Mouse (Mus musculus): ENCODE measurements at regions not wholly inside any gene's neighbourhood (a gene's known extent, or its start where the extent isn't known, plus 50 kb on each side); places are given as distances from the start of the nearest gene placed in this dataset.

DNA sequence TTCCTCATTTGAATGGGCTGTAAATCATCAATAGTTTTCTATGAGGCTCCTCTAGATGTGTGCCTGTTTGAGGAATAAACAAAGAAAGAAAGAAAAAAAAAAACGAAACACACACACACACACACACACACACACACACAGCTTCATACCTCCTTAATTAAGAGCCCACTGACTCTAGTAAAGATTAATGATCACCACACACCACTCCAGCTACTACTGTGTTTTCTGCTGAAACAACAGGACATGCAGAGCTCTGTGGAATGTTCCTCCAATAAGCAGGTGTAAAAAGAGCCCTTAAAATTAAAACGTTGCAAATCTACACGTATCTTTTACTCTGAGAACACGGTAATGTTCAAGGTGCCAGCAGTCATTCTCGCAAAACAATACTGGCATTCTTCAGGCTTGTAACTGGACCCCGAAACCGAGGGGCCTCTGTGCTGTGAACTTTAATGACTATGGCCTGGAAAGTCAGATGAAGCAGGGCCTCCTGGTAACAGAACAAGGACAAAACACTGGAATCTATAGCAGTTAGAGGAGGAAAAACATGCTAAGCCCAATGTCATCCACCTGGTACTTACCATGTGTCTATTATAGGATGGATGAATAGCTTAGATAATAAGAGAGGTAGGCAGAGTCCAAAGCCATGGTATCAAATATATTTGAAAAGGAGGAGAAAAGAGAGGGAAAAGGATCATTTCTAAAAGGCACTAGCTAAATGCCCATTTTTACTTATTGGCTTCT is 151.7 kb downstream of the Gm11361 start:
- Histone ChIP-seq H3K9ac (ENCODE audit: control insufficient read depth, low read depth, low read length, poor library complexity, severe bottlenecking) (no peak overlapping the region), H3K9me3 (replicated peaks; ENCODE audit: insufficient read depth, low read length) (no peaks in the 10 kb centered on the region), H3K27ac (ENCODE audit: control insufficient read depth, low read depth, low read length) (no peak overlapping the region), H3K4me1 (ENCODE audit: control insufficient read depth in 1 of 2, insufficient read depth in 2 of 2, low read length in 2 of 2) (no peaks in the 10 kb centered on the region), H3K4me3 (ENCODE audit: control insufficient read depth in 1 of 2, insufficient read depth in 1 of 2, low read depth in 2 of 2, low read length in 2 of 2) (no peak overlapping the region), H3K27me3 (ENCODE audit: control insufficient read depth in 1 of 2, insufficient read depth in 2 of 2, low read length in 2 of 2) (no peaks in the 10 kb centered on the region), H3K36me3 (ENCODE audit: control insufficient read depth in 1 of 2, insufficient read depth in 2 of 2, low read length in 2 of 2) (no peaks in the 10 kb centered on the region), H3K79me2 (ENCODE audit: control insufficient read depth, insufficient read depth, low read length, poor library complexity) (no peaks in the 10 kb centered on the region)
- TF ChIP-seq E2F4 (IDR thresholded peaks at IDR 0.05; ENCODE audit: borderline replicate concordance, low read depth, low read length) (no peak), RCOR1 (IDR thresholded peaks at IDR 0.05; ENCODE audit: low read depth, low read length) (no peak), MXI1 (IDR thresholded peaks at IDR 0.05; ENCODE audit: low read depth, low read length) (no peak), CTCF (IDR thresholded peaks at IDR 0.05 in 2 of 3, conservative IDR thresholded peaks at IDR 0.05 in 1 of 3; ENCODE audit: control insufficient read depth in 1 of 3, insufficient read depth in 1 of 3, low read depth in 2 of 3, low read length in 3 of 3, poor library complexity in 1 of 3, severe bottlenecking in 1 of 3) (no peak), ZNF384 (IDR thresholded peaks at IDR 0.05; ENCODE audit: low read depth, low read length) (no peak), USF2 (IDR thresholded peaks at IDR 0.05; ENCODE audit: borderline replicate concordance in 1 of 2, insufficient read depth in 1 of 2, low read depth in 1 of 2, low read length in 2 of 2) (no peak), SMC3 (IDR thresholded peaks at IDR 0.05; ENCODE audit: low read depth, low read length) (no peak), ZMIZ1 (IDR thresholded peaks at IDR 0.05; ENCODE audit: low read depth, low read length) (no peak), MAX (IDR thresholded peaks at IDR 0.05; ENCODE audit: low read length) (no peak), TCF12 (IDR thresholded peaks at IDR 0.05; ENCODE audit: low read depth, low read length) (no peak), TBP (IDR thresholded peaks at IDR 0.05; ENCODE audit: low read depth, low read length) (no peak), GATA1 (IDR thresholded peaks at IDR 0.05; ENCODE audit: low read depth, low read length) (no peak), ZC3H11A (IDR thresholded peaks at IDR 0.05; ENCODE audit: low read depth, low read length) (no peak), POLR2A (IDR thresholded peaks at IDR 0.05; ENCODE audit: control insufficient read depth in 1 of 2, insufficient read depth in 1 of 2, low read depth in 1 of 2, low read length in 2 of 2, poor library complexity in 1 of 2) (no peak), USF1 (IDR thresholded peaks at IDR 0.05; ENCODE audit: low read depth, low read length) (no peak), MAZ (IDR thresholded peaks at IDR 0.05; ENCODE audit: low read depth, low read length) (no peak)
- no peak for DNase-seq (ENCODE audit: low read depth, low spot score)

DNA sequence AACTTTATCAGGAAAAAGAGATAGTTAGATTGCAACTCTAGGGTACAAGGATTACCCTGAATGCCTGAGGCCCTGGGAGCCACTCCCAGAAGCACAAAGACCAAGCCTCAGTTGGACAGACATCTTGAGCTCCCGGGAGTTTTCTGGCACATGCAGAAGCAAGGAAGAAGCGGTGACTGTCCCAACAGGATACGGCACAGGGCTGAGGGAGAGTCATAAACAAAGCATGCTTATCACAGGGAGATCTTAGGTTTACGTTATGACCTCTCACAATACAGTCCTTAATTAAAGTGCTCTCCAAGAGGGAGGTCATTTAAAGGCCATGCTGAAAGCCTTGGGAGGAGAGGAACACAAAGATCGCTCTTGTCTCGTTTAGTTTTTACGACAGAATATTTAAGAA is 143.1 kb downstream of the Gm11361 start:
- DNase-seq (ENCODE audit: low read depth, low spot score), result no peak
- Histone ChIP-seq H3K4me1 (ENCODE audit: control insufficient read depth in 1 of 2, insufficient read depth in 2 of 2, low read length in 2 of 2) (no peaks in the 10 kb centered on the region), H3K27me3 (ENCODE audit: control insufficient read depth in 1 of 2, insufficient read depth in 2 of 2, low read length in 2 of 2) (no peaks in the 10 kb centered on the region), H3K9me3 (replicated peaks; ENCODE audit: insufficient read depth, low read length) (no peaks in the 10 kb centered on the region), H3K9ac (ENCODE audit: control insufficient read depth, low read depth, low read length, poor library complexity, severe bottlenecking) (no peak overlapping the region), H3K36me3 (ENCODE audit: control insufficient read depth in 1 of 2, insufficient read depth in 2 of 2, low read length in 2 of 2) (no peaks in the 10 kb centered on the region), H3K79me2 (ENCODE audit: control insufficient read depth, insufficient read depth, low read length, poor library complexity) (no peaks in the 10 kb centered on the region), H3K27ac (ENCODE audit: control insufficient read depth, low read depth, low read length) (no peak overlapping the region), H3K4me3 (ENCODE audit: control insufficient read depth in 1 of 2, insufficient read depth in 1 of 2, low read depth in 2 of 2, low read length in 2 of 2) (no peak overlapping the region)
- TF ChIP-seq MAX (IDR thresholded peaks at IDR 0.05; ENCODE audit: low read length) (no peak), RCOR1 (IDR thresholded peaks at IDR 0.05; ENCODE audit: low read depth, low read length) (no peak), POLR2AphosphoS5 (IDR thresholded peaks at IDR 0.05; ENCODE audit: borderline replicate concordance, low read depth, low read length) (no peak), ZNF384 (IDR thresholded peaks at IDR 0.05; ENCODE audit: low read depth, low read length) (no peak), SIN3A (IDR thresholded peaks at IDR 0.05; ENCODE audit: low read length) (no peak), CTCF (IDR thresholded peaks at IDR 0.05 in 2 of 3, conservative IDR thresholded peaks at IDR 0.05 in 1 of 3; ENCODE audit: control insufficient read depth in 1 of 3, insufficient read depth in 1 of 3, low read depth in 2 of 3, low read length in 3 of 3, poor library complexity in 1 of 3, severe bottlenecking in 1 of 3) (no peak), EP300 (IDR thresholded peaks at IDR 0.05; ENCODE audit: low read depth in 1 of 2, low read length in 2 of 2) (no peak), ZMIZ1 (IDR thresholded peaks at IDR 0.05; ENCODE audit: low read depth, low read length) (no peak), MAZ (IDR thresholded peaks at IDR 0.05; ENCODE audit: low read depth, low read length) (no peak), ETS1 (IDR thresholded peaks at IDR 0.05; ENCODE audit: low read depth, low read length) (no peak), MYB (IDR thresholded peaks at IDR 0.05; ENCODE audit: low read depth, low read length) (no peak), UBTF (IDR thresholded peaks at IDR 0.05; ENCODE audit: borderline replicate concordance, insufficient read depth, low read depth, low read length) (no peak)

All from MEL (cell line).